Mouse (Mus musculus) forebrain, embryonic 11.5 days (tissue): ENCODE data around the gene Cacnb2. TPM values are rescaled to one million over a fixed set of nuclear protein-coding genes. Genes with fewer than 3 reads are reported as not detected.

Experiments used
- ATAC-seq: fragments of 200-750 bp; cut with Nextera tagmentation; replicated peaks from 2 replicates; pipeline ENCODE4 v1.8.0; 2017; ENCODE audit warnings: moderate TSS enrichment; ENCODE audit not compliant: low FRiP score
- DNase-seq: peaks from one replicate; pipeline ENCODE4 v3.0.0-alpha.2; 2017; ENCODE audit warnings: low spot score
- H3K27ac ChIP-seq: fragments of 300-500 bp; sonication (generic); 2 replicates; pipeline ENCODE4 v1.5.1; 2014; ENCODE audit warnings: low read depth, low read length
- H3K27me3 ChIP-seq: fragments of 300-500 bp; sonication (generic); 2 replicates; pipeline ENCODE4 v1.6.1; 2014; ENCODE audit warnings: mild to moderate bottlenecking, low read length, mixed read lengths; ENCODE audit not compliant: control insufficient read depth, insufficient read depth
- H3K36me3 ChIP-seq: fragments of 300-500 bp; sonication (generic); 2 replicates; pipeline ENCODE4 v1.6.1; 2014; ENCODE audit warnings: mild to moderate bottlenecking, low read length, moderate library complexity, mixed read lengths; ENCODE audit not compliant: control insufficient read depth, insufficient read depth
- H3K4me1 ChIP-seq: fragments of 300-500 bp; sonication (generic); replicated peaks from 2 replicates; pipeline ENCODE4 v1.6.1; 2014; ENCODE audit warnings: low read length, mixed read lengths; ENCODE audit not compliant: control insufficient read depth, insufficient read depth
- H3K4me2 ChIP-seq: fragments of 300-500 bp; sonication (generic); 2 replicates; pipeline ENCODE4 v1.6.1; 2014; ENCODE audit warnings: low read depth, mild to moderate bottlenecking, low read length, moderate library complexity, mixed read lengths; ENCODE audit not compliant: severe bottlenecking
- H3K4me3 ChIP-seq: fragments of 300-500 bp; sonication (generic); 2 replicates; pipeline ENCODE4 v1.5.1; 2014; ENCODE audit warnings: low read depth, low read length
- H3K9ac ChIP-seq: fragments of 300-500 bp; sonication (generic); 2 replicates; pipeline ENCODE4 v1.6.1; 2014; ENCODE audit warnings: low read length
- H3K9me3 ChIP-seq: fragments of 300-500 bp; sonication (generic); 2 replicates; pipeline ENCODE4 v1.6.1; 2016; ENCODE audit warnings: low read length, mixed read lengths; ENCODE audit not compliant: control insufficient read depth
- WGBS: fragments of 180-500 bp; shearing (Covaris S2); extraction: QIAGEN DNeasy Blood & Tissue Kit; methylation state at CpG from one replicate; pipeline ENCODE4 v1.1.7; 2014; 5-methylcytosine and 5-hydroxymethylcytosine counted together
- polyA plus RNA-seq: library from polyadenylated mRNA; unstranded; fragments of >200 nt; fragmentation: Nextera tagmentation; extraction: Ambion mirVana; gene quantifications from 2 replicates; pipeline ENCODE4 v1.2.1, GENCODE M21; 2014

The Cacnb2 gene
- polyA plus RNA-seq, 1 experiment from 2014 or later: 4.0 TPM

- Histone ChIP-seq H3K4me2 (no peak overlapping the region), H3K27ac (no peak overlapping the region), H3K4me1 (no peaks in the 10 kb centered on the region), H3K36me3 (no peaks in the 10 kb centered on the region), H3K4me3 (no peak overlapping the region), H3K27me3 (no peaks in the 10 kb centered on the region), H3K9me3 (no peaks in the 10 kb centered on the region), H3K9ac (no peak overlapping the region)
- 82% methylated on average over 1 of the region's 1 CpGs for WGBS
- DNase-seq (no peak), ATAC-seq (no peak)
These were observed 247.9 kb downstream of the Cacnb2 start for GRCm38 (mm10) chr2:14850831-14851230.

GRCm38 (mm10) chr2:14851383-14851782 is 248.5 kb downstream of the Cacnb2 start:
- ATAC-seq: no peak
- H3K4me3 ChIP-seq: no peak overlapping the region
- WGBS: 74% methylated on average over 1 of the region's 1 CpGs

GRCm38 (mm10) chr2:14854054-14854453 is 251.2 kb downstream of the Cacnb2 start:
- Histone ChIP-seq H3K4me1 (no peaks in the 10 kb centered on the region), H3K36me3 (no peaks in the 10 kb centered on the region), H3K4me3 (no peak overlapping the region), H3K27ac (no peak overlapping the region), H3K9ac (no peak overlapping the region), H3K4me2 (no peak overlapping the region), H3K9me3 (no peaks in the 10 kb centered on the region), H3K27me3 (no peaks in the 10 kb centered on the region)
- WGBS: 95% methylated on average over 2 of the region's 2 CpGs
- DNase-seq (no peak), ATAC-seq (no peak)

More at GRCm38 (mm10) chr2:14851383-14851782, 248.5 kb downstream of the Cacnb2 start:
- no peaks in the 10 kb centered on the region for H3K27me3 ChIP-seq
- H3K27ac ChIP-seq: no peak overlapping the region
- DNase-seq: no peak
- H3K36me3 ChIP-seq: no peaks in the 10 kb centered on the region
- H3K9me3 ChIP-seq: no peaks in the 10 kb centered on the region
- no peak overlapping the region for H3K4me2 ChIP-seq
- no peaks in the 10 kb centered on the region for H3K4me1 ChIP-seq
- H3K9ac ChIP-seq: no peak overlapping the region

GRCm38 (mm10) chr2:14858301-14858700 is 255.4 kb downstream of the Cacnb2 start:
- no peaks in the 10 kb centered on the region for H3K36me3 ChIP-seq
- no peak overlapping the region for H3K4me3 ChIP-seq
- no peak for DNase-seq
- no peak for ATAC-seq
- H3K9me3 ChIP-seq: no peaks in the 10 kb centered on the region
- no peaks in the 10 kb centered on the region for H3K27me3 ChIP-seq
- H3K4me1 ChIP-seq: no peaks in the 10 kb centered on the region
- H3K27ac ChIP-seq: no peak overlapping the region
- H3K9ac ChIP-seq: no peak overlapping the region
- 93% methylated on average over 1 of the region's 1 CpGs for WGBS
- no peak overlapping the region for H3K4me2 ChIP-seq

DNA sequence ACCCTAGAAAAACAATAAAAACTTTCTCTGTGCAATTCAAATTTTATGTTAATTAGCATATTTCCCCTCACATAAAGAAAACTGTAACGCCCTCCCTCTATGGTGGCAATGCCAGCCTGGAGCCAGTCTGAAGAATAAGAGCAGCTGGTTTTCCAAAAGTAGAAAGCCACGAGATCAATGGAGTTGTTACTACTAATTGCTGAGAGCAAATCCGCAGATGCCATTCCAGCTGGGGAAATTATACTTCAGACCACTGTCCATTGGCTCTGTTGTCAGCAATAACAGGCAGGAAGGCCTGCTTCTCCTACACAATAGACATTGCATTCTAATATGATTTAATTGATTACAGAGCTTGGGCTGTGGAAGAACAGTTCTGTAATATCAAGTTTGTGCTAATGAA is 257.5 kb downstream of the Cacnb2 start:
- Histone ChIP-seq H3K4me3 (no peak overlapping the region), H3K36me3 (no peaks in the 10 kb centered on the region), H3K4me2 (no peak overlapping the region), H3K27me3 (no peaks in the 10 kb centered on the region), H3K9ac (no peak overlapping the region), H3K9me3 (no peaks in the 10 kb centered on the region), H3K27ac (no peak overlapping the region), H3K4me1 (no peaks in the 10 kb centered on the region)
- 72% methylated on average over 3 of the region's 3 CpGs for WGBS
- DNase-seq (no peak), ATAC-seq (no peak)

DNA sequence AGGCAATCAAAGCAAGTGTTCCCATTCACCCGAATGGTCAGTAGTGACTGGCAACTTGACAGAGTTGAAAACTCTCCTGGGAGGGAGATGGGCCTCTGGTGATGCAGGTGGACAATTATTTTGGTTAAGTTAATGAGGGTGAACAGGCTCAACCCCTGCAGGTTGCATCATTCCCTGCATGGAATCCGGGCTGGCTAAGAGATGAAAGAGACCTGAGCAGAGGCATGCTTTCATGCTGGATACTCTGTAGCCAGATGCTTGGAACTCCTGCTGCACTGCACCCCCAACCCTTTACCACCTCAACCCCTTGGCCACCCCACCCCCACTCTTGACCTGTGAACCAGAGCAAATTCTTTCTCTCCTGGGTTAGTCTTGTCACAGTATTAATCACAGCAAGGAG is 258.7 kb downstream of the Cacnb2 start:
- no peak overlapping the region for H3K9ac ChIP-seq
- H3K4me1 ChIP-seq: no peaks in the 10 kb centered on the region
- no peaks in the 10 kb centered on the region for H3K36me3 ChIP-seq
- no peaks in the 10 kb centered on the region for H3K27me3 ChIP-seq
- H3K4me2 ChIP-seq: no peak overlapping the region
- no peaks in the 10 kb centered on the region for H3K9me3 ChIP-seq
- ATAC-seq (0 out of 2 replicates have a peak, but pooled peaks have one; percentile 40), DNase-seq (no peak)
- H3K27ac ChIP-seq: no peak overlapping the region
- WGBS: 31% methylated on average over 2 of the region's 2 CpGs
- H3K4me3 ChIP-seq: no peak overlapping the region

DNA sequence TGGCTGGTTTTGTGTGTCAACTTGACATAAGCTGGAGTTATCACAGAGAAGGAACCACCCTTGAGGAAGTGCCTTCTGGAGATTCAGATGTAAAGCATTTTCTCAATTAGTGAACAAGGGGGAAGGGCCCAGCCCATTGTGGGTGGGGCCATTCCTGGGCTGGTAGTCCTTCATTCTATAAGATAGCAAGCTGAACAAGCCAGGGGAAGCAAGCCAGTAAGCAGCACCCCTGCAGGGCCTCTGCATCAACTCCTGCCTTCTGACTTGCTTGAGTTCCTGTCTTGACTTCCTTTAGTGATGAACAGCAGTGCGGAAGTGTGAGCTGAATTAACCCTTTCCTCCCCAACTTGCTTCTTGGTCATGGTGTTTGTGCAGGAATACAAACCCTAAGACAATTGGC is 260.1 kb downstream of the Cacnb2 start:
- Histone ChIP-seq H3K27ac (no peak overlapping the region), H3K9me3 (no peaks in the 10 kb centered on the region), H3K36me3 (no peaks in the 10 kb centered on the region), H3K4me3 (no peak overlapping the region), H3K4me1 (no peaks in the 10 kb centered on the region), H3K4me2 (no peak overlapping the region), H3K27me3 (no peaks in the 10 kb centered on the region), H3K9ac (no peak overlapping the region)
- WGBS: 38% methylated on average over 1 of the region's 1 CpGs
- ATAC-seq: no peak
- no peak for DNase-seq

- 63% methylated on average over 1 of the region's 1 CpGs for WGBS
- no peaks in the 10 kb centered on the region for H3K36me3 ChIP-seq
- 0 out of 2 replicates have a peak, but pooled peaks cover 2% of the 10 kb centered on the region for H3K4me1 ChIP-seq
- H3K4me3 ChIP-seq: no peak overlapping the region
- DNase-seq (no peak), ATAC-seq (no peak)
- no peaks in the 10 kb centered on the region for H3K9me3 ChIP-seq
- H3K4me2 ChIP-seq: no peak overlapping the region
- no peak overlapping the region for H3K27ac ChIP-seq
- H3K9ac ChIP-seq: no peak overlapping the region
- H3K27me3 ChIP-seq: no peaks in the 10 kb centered on the region
These were observed 270.2 kb downstream of the Cacnb2 start for GRCm38 (mm10) chr2:14873116-14873515.

GRCm38 (mm10) chr2:14873701-14874181 is 270.9 kb downstream of the Cacnb2 start:
- DNase-seq (peak; percentile 52), ATAC-seq (peak; percentile 28; the same call in 1 of the 2 replicates)
- no peaks in the 10 kb centered on the region for H3K9me3 ChIP-seq
- H3K27me3 ChIP-seq: no peaks in the 10 kb centered on the region
- H3K4me2 ChIP-seq: peak overlapping the region; percentile 35; the same call in 1 of the 2 replicates
- 0 out of 2 replicates have a peak overlapping the region, but pooled peaks have one; percentile 5 for H3K4me3 ChIP-seq
- 11% methylated on average over 15 of the region's 15 CpGs for WGBS
- no peak overlapping the region for H3K27ac ChIP-seq
- H3K4me1 ChIP-seq: 0 out of 2 replicates have a peak, but pooled peaks cover 2% of the 10 kb centered on the region
- H3K36me3 ChIP-seq: no peaks in the 10 kb centered on the region
- peak overlapping the region; percentile 17; the same call in 1 of the 2 replicates for H3K9ac ChIP-seq
